Mouse (Mus musculus): ENCODE data around the gene Cacna1c.

Cacna1c gene

GRCm38 (mm10) chr6:119000255-119000654, 196.0 kb downstream of the Cacna1c start:
- DNase-seq, result no peak

- no peak for DNase-seq
Observed at GRCm38 (mm10) chr6:118999329-118999875, 196.8 kb downstream of the Cacna1c start.

- DNase-seq, result no peak
Observed at GRCm38 (mm10) chr6:118997397-118997796, 198.8 kb downstream of the Cacna1c start.

GRCm38 (mm10) chr6:118994272-118995061, 201.8 kb downstream of the Cacna1c start:
- no peak for DNase-seq

- no peak for DNase-seq
Observed at GRCm38 (mm10) chr6:118992391-118992790, 203.8 kb downstream of the Cacna1c start.

GRCm38 (mm10) chr6:118989999-118990776, 206.0 kb downstream of the Cacna1c start:
- no peak for DNase-seq

- peak; percentile 41 to 65 for DNase-seq
Observed at GRCm38 (mm10) chr6:118984181-118984901, 211.9 kb downstream of the Cacna1c start.

GRCm38 (mm10) chr6:118983471-118984040, 212.7 kb downstream of the Cacna1c start:
- no peak for DNase-seq

GRCm38 (mm10) chr6:118980265-118980664, 216.0 kb downstream of the Cacna1c start:
- no peak for DNase-seq

- peak in 1 of 2 experiments; percentile 25 for DNase-seq
Observed at GRCm38 (mm10) chr6:118977443-118978271, 218.6 kb downstream of the Cacna1c start.

- peak in 1 of 2 experiments; percentile 53 for DNase-seq
Observed at GRCm38 (mm10) chr6:118976617-118977016, 219.6 kb downstream of the Cacna1c start.

- DNase-seq, result no peak
Observed at GRCm38 (mm10) chr6:118971844-118972531, 224.2 kb downstream of the Cacna1c start.

GRCm38 (mm10) chr6:118968776-118969175, 227.4 kb downstream of the Cacna1c start:
- DNase-seq, result no peak

- peak; percentile 69 to 80 for DNase-seq
Observed at GRCm38 (mm10) chr6:118966904-118967303, 229.3 kb downstream of the Cacna1c start.

- DNase-seq, result peak; percentile 29 to 36
Observed at GRCm38 (mm10) chr6:118965577-118965976, 230.6 kb downstream of the Cacna1c start.

GRCm38 (mm10) chr6:118963806-118964205, 232.4 kb downstream of the Cacna1c start:
- DNase-seq, result no peak

GRCm38 (mm10) chr6:118963283-118963682, 232.9 kb downstream of the Cacna1c start:
- DNase-seq, result no peak

- no peak for DNase-seq
Observed at GRCm38 (mm10) chr6:118958529-118958928, 237.7 kb downstream of the Cacna1c start.

- DNase-seq, result no peak
Observed at GRCm38 (mm10) chr6:118956234-118956633, 240.0 kb downstream of the Cacna1c start.

GRCm38 (mm10) chr6:118955777-118956176, 240.4 kb downstream of the Cacna1c start:
- no peak for DNase-seq

GRCm38 (mm10) chr6:118954988-118955554, 241.1 kb downstream of the Cacna1c start:
- no peak for DNase-seq
